Mouse (Mus musculus) ES-E14 (cell line): ENCODE results near the gene Fancc. TPM values are rescaled to one million over a fixed set of nuclear protein-coding genes. Genes with fewer than 3 reads are reported as not detected.
A peak's percentile ranks its signal among the peaks of the same experiment; 100 is the strongest.

Source experiments
- DNase-seq: peaks from one replicate; pipeline ENCODE4 v3.0.0-alpha.2; 2013; ENCODE audit warnings: low read depth, low spot score
- H3K27ac ChIP-seq: 2 replicates; pipeline ENCODE4 v1.5.1; 2012; ENCODE audit warnings: low read depth, mild to moderate bottlenecking, low read length, moderate library complexity, mixed read lengths; ENCODE audit not compliant: poor library complexity, insufficient read depth, severe bottlenecking
- H3K36me3 ChIP-seq: 2 replicates; pipeline ENCODE4 v1.6.1; 2012; ENCODE audit warnings: mild to moderate bottlenecking, low read length, moderate library complexity, mixed read lengths; ENCODE audit not compliant: control insufficient read depth, poor library complexity, insufficient read depth, severe bottlenecking
- H3K4me1 ChIP-seq, 2 experiments: fragments of 150-350 bp in 1 of 2; sonication (generic) in 1 of 2; 2 replicates each; pipeline ENCODE4 v1.6.1; 2012; ENCODE audit warnings: low read length in 2 of 2, mild to moderate bottlenecking in 1 of 2, mixed read lengths in 1 of 2; ENCODE audit not compliant: control insufficient read depth in 2 of 2, insufficient read depth in 2 of 2, poor library complexity in 1 of 2
- H3K4me3 ChIP-seq, 2 experiments: fragments of 150-350 bp in 1 of 2; sonication (generic) in 1 of 2; 2 replicates each; pipeline ENCODE4 v1.5.1; 2012; ENCODE audit warnings: low read length in 2 of 2, low read depth in 1 of 2, mild to moderate bottlenecking in 1 of 2, mixed read lengths in 1 of 2; ENCODE audit not compliant: insufficient read depth in 1 of 2, poor library complexity in 1 of 2, severe bottlenecking in 1 of 2
- H3K9ac ChIP-seq: 2 replicates; pipeline ENCODE4 v1.6.1; 2012; ENCODE audit warnings: low read depth, mild to moderate bottlenecking, low read length, mixed read lengths; ENCODE audit not compliant: poor library complexity, insufficient read depth, severe bottlenecking
- H3K9me3 ChIP-seq: fragments of 150-350 bp; sonication (generic); 2 replicates; pipeline ENCODE4 v1.6.1; 2012; ENCODE audit warnings: low read depth, mild to moderate bottlenecking, low read length; ENCODE audit not compliant: control insufficient read depth, insufficient read depth
- CHD2 ChIP-seq: IDR thresholded peaks from 2 replicates; pipeline ENCODE4 v1.6.1; 2014; ENCODE audit warnings: mild to moderate bottlenecking, low read depth, low read length, inconsistent platforms
- HCFC1 ChIP-seq: IDR thresholded peaks from 2 replicates; pipeline ENCODE4 v1.6.1; 2012; ENCODE audit warnings: low read length, inconsistent platforms, borderline replicate concordance; ENCODE audit not compliant: insufficient read depth
- MAFK ChIP-seq: IDR thresholded peaks from 2 replicates; pipeline ENCODE4 v1.6.1; 2014; ENCODE audit warnings: mild to moderate bottlenecking, low read depth, low read length, inconsistent platforms; ENCODE audit not compliant: insufficient read depth
- ZC3H11A ChIP-seq: IDR thresholded peaks from 2 replicates; pipeline ENCODE4 v1.6.1; 2012; ENCODE audit warnings: low read depth, mild to moderate bottlenecking, inconsistent platforms, low read length, borderline replicate concordance
- ZNF384 ChIP-seq: IDR thresholded peaks from 2 replicates; pipeline ENCODE4 v1.6.1; 2012; ENCODE audit warnings: low read depth, low read length, inconsistent platforms
- in situ Hi-C, 2 experiments: fragments of 600-800 bp; cut with MboI; formaldehyde crosslinking; loops; one replicate each; pipeline ENCODE4 v1.15.1; 2025; ENCODE audit warnings: low sequenced_read_pairs in 2 of 2, inconsistent platforms in 1 of 2; ENCODE audit not compliant: unreplicated experiment in 2 of 2
- total RNA-seq: library from RNA; depleted of rRNA; stranded (reverse); fragments of 300-350 nt; gene quantifications from 2 replicates; pipeline ENCODE4 v1.2.3, GENCODE M21; 2012

Gene Fancc
- total RNA-seq, 1 experiment, result 9.4 TPM

GRCm38 (mm10) chr13:63272602-63273229 is 224.4 kb downstream of the Fancc start:
- Histone ChIP-seq H3K9ac (peak overlapping the region; percentile 79), H3K36me3 (peaks cover 3% of the 10 kb centered on the region; the same call in 1 of the 2 replicates), H3K9me3 (no peaks in the 10 kb centered on the region), H3K4me1 (peaks cover 6 to 15% of the 10 kb centered on the region in 2 experiments), H3K4me3 (peak overlapping the region; percentile 73 to 75), H3K27ac (peak overlapping the region; percentile 96)
- in situ Hi-C loops, result no loop called here
- TF ChIP-seq HCFC1, result no peak
- no peak for TF ChIP-seq ZNF384
- TF ChIP-seq ZC3H11A, result no peak
- no peak for TF ChIP-seq MAFK
- DNase-seq, result peak; percentile 96

GRCm38 (mm10) chr13:63272017-63272601 is 225.0 kb downstream of the Fancc start:
- DNase-seq, result no peak
- TF ChIP-seq HCFC1, result no peak
- TF ChIP-seq MAFK, result no peak
- TF ChIP-seq CHD2, result peak; percentile 61; the same call in 1 of the 2 replicates
- Histone ChIP-seq H3K36me3 (peaks cover 3% of the 10 kb centered on the region; the same call in 1 of the 2 replicates), H3K9me3 (no peaks in the 10 kb centered on the region), H3K9ac (peak overlapping the region; percentile 76), H3K27ac (peak overlapping the region; percentile 96), H3K4me1 (peaks cover 6 to 12% of the 10 kb centered on the region in 2 experiments), H3K4me3 (peak overlapping the region; percentile 57 to 73)
- in situ Hi-C loops, result no loop called here

GRCm38 (mm10) chr13:63270191-63270590 is 226.9 kb downstream of the Fancc start:
- Histone ChIP-seq H3K4me1 (peaks cover 4 to 7% of the 10 kb centered on the region in 2 experiments; a peak in 3 of 4 replicates), H3K4me3 (peak overlapping the region; percentile 29 to 45), H3K9me3 (no peaks in the 10 kb centered on the region), H3K9ac (0 out of 2 replicates have a peak overlapping the region, but pooled peaks have one; percentile 11), H3K27ac (peak overlapping the region; percentile 66; the same call in 1 of the 2 replicates), H3K36me3 (no peaks in the 10 kb centered on the region)
- TF ChIP-seq ZC3H11A, result no peak
- TF ChIP-seq ZNF384, result no peak
- TF ChIP-seq CHD2, result no peak
- TF ChIP-seq HCFC1, result no peak
- no peak for TF ChIP-seq MAFK
- no peak for DNase-seq
- in situ Hi-C loops, result no loop called here

GRCm38 (mm10) chr13:63268776-63269175 is 228.3 kb downstream of the Fancc start:
- DNase-seq, result no peak
- Histone ChIP-seq H3K4me1 (peaks cover 4 to 7% of the 10 kb centered on the region in 2 experiments; a peak in 3 of 4 replicates), H3K4me3 (no peak overlapping the region), H3K36me3 (no peaks in the 10 kb centered on the region), H3K9ac (no peak overlapping the region), H3K9me3 (no peaks in the 10 kb centered on the region), H3K27ac (no peak overlapping the region; the same call in 1 of the 2 replicates)
- in situ Hi-C loops, result no loop called here
- TF ChIP-seq ZNF384 (no peak), ZC3H11A (no peak), MAFK (no peak), HCFC1 (no peak), CHD2 (no peak)

- in situ Hi-C loops, result no loop called here
- no peak overlapping the region for H3K4me3 ChIP-seq
- no peaks in the 10 kb centered on the region for H3K36me3 ChIP-seq
- TF ChIP-seq ZC3H11A, result no peak
- TF ChIP-seq HCFC1, result no peak
- TF ChIP-seq MAFK, result no peak
- TF ChIP-seq CHD2, result no peak
- no peak for TF ChIP-seq ZNF384
- no peak overlapping the region for H3K27ac ChIP-seq
- H3K9ac ChIP-seq, result no peak overlapping the region
- no peaks in the 10 kb centered on the region for H3K9me3 ChIP-seq
- peaks cover 4 to 7% of the 10 kb centered on the region in 2 experiments; a peak in 3 of 4 replicates for H3K4me1 ChIP-seq
- no peak for DNase-seq
These were observed 228.7 kb downstream of the Fancc start for GRCm38 (mm10) chr13:63268371-63268770.
